Mouse (Mus musculus) myocyte (in vitro differentiated cells): ENCODE data around the gene Myo7a.

Experiments used
- E2F4 ChIP-seq: IDR thresholded peaks from one replicate; pipeline ENCODE4 v1.6.1; 2011; ENCODE audit warnings: mild to moderate bottlenecking, control low read depth, moderate library complexity; ENCODE audit not compliant: insufficient read depth
- MAX ChIP-seq: IDR thresholded peaks from one replicate; pipeline ENCODE4 v1.6.1; 2011; ENCODE audit warnings: low read depth, mild to moderate bottlenecking, control low read depth
- MYOD1 ChIP-seq, 3 experiments: IDR thresholded peaks; one replicate each; pipeline ENCODE4 v1.6.1; 2011; ENCODE audit warnings: control low read depth in 2 of 3, low read depth in 2 of 3, mild to moderate bottlenecking in 2 of 3, moderate library complexity in 1 of 3; ENCODE audit not compliant: insufficient read length in 2 of 3, control insufficient read depth in 1 of 3
- MYOG ChIP-seq, 3 experiments: IDR thresholded peaks; one replicate each; pipeline ENCODE4 v1.6.1; 2011; ENCODE audit warnings: control low read depth in 2 of 3, low read depth in 2 of 3, mild to moderate bottlenecking in 2 of 3; ENCODE audit not compliant: insufficient read length in 2 of 3, control insufficient read depth in 1 of 3, insufficient read depth in 1 of 3
- POLR2A ChIP-seq: IDR thresholded peaks from one replicate; pipeline ENCODE4 v1.6.1; 2011; ENCODE audit warnings: low read depth, mild to moderate bottlenecking, control low read depth, moderate library complexity; ENCODE audit not compliant: insufficient read length
- REST ChIP-seq: IDR thresholded peaks from one replicate; pipeline ENCODE4 v1.6.1; 2011; ENCODE audit warnings: mild to moderate bottlenecking, control low read depth, moderate library complexity; ENCODE audit not compliant: insufficient read depth, insufficient read length
- TCF12 ChIP-seq: IDR thresholded peaks from one replicate; pipeline ENCODE4 v1.6.1; 2011; ENCODE audit warnings: mild to moderate bottlenecking, control low read depth; ENCODE audit not compliant: poor library complexity, insufficient read depth, severe bottlenecking
- USF1 ChIP-seq: IDR thresholded peaks from one replicate; pipeline ENCODE4 v1.6.1; 2011; ENCODE audit warnings: low read depth, mild to moderate bottlenecking, control low read depth, moderate library complexity

- TF ChIP-seq POLR2A (no peak), USF1 (no peak), MAX (no peak), TCF12 (no peak), MYOD1 (IDR thresholded peaks at IDR 0.05; ENCODE audit: control insufficient read depth in 1 of 3, insufficient read length in 2 of 3, low read depth in 2 of 3) (no peak), MYOG (IDR thresholded peaks at IDR 0.05; ENCODE audit: control insufficient read depth in 1 of 3, insufficient read depth in 1 of 3, insufficient read length in 2 of 3, low read depth in 2 of 3) (no peak), REST (no peak), E2F4 (no peak)
These were observed at the start of gene Myo7a for GRCm38 (mm10) chr7:98119179-98119960.
